Mouse (Mus musculus): ENCODE data around the gene Rhox3h. TPM values are rescaled to one million over a fixed set of nuclear protein-coding genes. Genes with fewer than 3 reads are reported as not detected.
"Not testable (repeated sequence)": the region's sequence is repeated elsewhere in the genome, so short reads cannot be mapped to it uniquely, and the experiment has no call there.

Rhox3h gene
- not detected in 2 replicates for polyA plus RNA-seq (2014; fragmentation: Nextera tagmentation; extraction: Ambion mirVana)

DNA sequence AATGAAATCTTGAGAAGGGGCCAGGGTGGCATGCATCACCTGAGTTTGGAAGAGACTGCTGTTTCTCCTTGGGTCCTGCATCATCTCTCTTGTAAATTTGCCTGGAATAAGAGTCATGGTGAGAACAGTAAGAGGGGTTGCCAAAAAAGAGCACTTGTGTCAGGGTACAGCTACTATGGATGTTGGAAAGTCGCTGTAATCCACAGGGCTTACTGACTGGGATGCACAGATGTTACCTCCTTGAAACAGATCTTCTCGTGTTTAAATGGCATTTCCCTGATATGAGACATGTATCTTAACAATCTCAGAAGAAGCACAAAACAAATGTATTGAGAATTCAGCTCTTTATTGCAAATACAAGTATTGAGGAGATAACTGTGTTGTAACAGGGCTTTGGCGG is at the start of gene Rhox3h:
Rhox3h (minus strand) TSS at position 101 of the 400 bp plus-strand sequence.
- H3K27ac ChIP-seq (ENCODE audit: low read depth); H3K4me2 ChIP-seq; DNase-seq; H3K4me1 ChIP-seq (ENCODE audit: insufficient read depth); H3K4me3 ChIP-seq (ENCODE audit: low read depth, low read length); H3K36me3 ChIP-seq (ENCODE audit: insufficient read depth); ATAC-seq (ENCODE audit: insufficient read depth); H3K27me3 ChIP-seq (ENCODE audit: insufficient read depth, low read length); H3K9ac ChIP-seq; H3K9me3 ChIP-seq (ENCODE audit: low read depth, low read length): not testable (repeated sequence)
- WGBS = 86% methylated on average over 1 of the region's 3 CpGs

DNA sequence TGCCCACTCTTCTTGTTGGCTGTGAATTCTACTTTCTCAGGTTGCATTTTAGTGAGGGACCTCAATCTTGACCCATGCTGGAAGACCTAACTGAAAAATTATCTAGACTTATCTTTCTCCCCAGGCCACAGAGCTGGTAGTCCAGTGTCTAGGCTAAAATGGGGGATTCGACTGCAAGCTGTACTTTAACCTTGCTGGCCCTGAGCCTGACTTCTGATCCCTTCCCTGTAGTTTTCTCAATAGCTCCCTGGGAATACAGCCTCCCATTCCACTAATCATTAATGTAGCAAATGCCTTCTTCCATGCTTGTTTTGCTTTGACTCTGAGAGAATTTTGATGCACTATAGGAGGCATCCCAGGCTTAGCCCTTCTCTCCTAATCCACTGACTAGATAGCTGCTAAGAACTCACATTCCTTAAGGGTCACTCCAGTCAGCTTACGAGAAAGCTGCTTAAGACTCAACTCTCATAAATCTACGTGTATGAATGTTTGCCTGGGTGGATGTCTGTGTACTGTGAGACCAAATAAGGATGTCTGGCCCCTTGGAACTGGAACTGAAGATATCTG is 33.3 kb upstream of the Rhox3h start:
- H3K27me3 ChIP-seq (ENCODE audit: insufficient read depth, low read length) = no peaks in the 10 kb centered on the region
- no peaks in the 10 kb centered on the region for H3K9me3 ChIP-seq (ENCODE audit: low read depth, low read length)
- no peak for ATAC-seq (ENCODE audit: insufficient read depth)
- DNase-seq = peak; percentile 1
- TF ChIP-seq CTCF (IDR thresholded peaks at IDR 0.05; ENCODE audit: low read depth) = no peak
- H3K9ac ChIP-seq = no peak overlapping the region
- H3K27ac ChIP-seq (ENCODE audit: low read depth) = no peak overlapping the region
- no peaks in the 10 kb centered on the region for H3K4me1 ChIP-seq (ENCODE audit: insufficient read depth)
- no peak overlapping the region for H3K4me3 ChIP-seq (ENCODE audit: low read depth, low read length)
- 53% methylated on average over 3 of the region's 3 CpGs for WGBS
- H3K36me3 ChIP-seq (ENCODE audit: insufficient read depth) = no peaks in the 10 kb centered on the region
- no peak overlapping the region for H3K4me2 ChIP-seq

DNA sequence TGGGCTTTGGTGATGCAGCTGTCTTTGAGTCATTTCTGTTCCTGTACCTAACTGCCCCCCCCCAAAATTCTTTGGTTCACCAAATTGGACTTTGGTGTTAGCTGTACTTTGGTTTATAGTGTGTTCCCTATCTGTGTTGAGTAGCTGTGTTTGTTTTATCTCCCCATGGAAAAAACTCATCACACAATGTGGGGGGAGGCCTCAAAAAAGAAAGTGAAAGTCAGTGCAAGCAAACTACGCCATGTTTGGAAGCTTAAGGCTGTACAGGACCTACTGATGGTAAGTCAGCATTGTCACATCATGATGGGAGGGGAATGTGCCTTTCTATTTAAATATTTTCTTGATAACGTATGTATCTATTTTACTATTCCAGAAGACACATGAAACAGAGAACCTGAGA is 23.7 kb upstream of the Rhox3h start:
- no peaks in the 10 kb centered on the region for H3K36me3 ChIP-seq (ENCODE audit: insufficient read depth)
- 71% methylated on average over 2 of the region's 2 CpGs for WGBS
- H3K4me3 ChIP-seq (ENCODE audit: low read depth, low read length) = no peak overlapping the region
- ATAC-seq (ENCODE audit: insufficient read depth) (no peak), DNase-seq (no peak)
- no peak for TF ChIP-seq CTCF (IDR thresholded peaks at IDR 0.05; ENCODE audit: low read depth)
- H3K4me2 ChIP-seq = no peak overlapping the region
- H3K27ac ChIP-seq (ENCODE audit: low read depth) = no peak overlapping the region
- H3K4me1 ChIP-seq (ENCODE audit: insufficient read depth) = no peaks in the 10 kb centered on the region
- no peak overlapping the region for H3K9ac ChIP-seq
- H3K27me3 ChIP-seq (ENCODE audit: insufficient read depth, low read length) = no peaks in the 10 kb centered on the region
- H3K9me3 ChIP-seq (ENCODE audit: low read depth, low read length) = no peaks in the 10 kb centered on the region

DNA sequence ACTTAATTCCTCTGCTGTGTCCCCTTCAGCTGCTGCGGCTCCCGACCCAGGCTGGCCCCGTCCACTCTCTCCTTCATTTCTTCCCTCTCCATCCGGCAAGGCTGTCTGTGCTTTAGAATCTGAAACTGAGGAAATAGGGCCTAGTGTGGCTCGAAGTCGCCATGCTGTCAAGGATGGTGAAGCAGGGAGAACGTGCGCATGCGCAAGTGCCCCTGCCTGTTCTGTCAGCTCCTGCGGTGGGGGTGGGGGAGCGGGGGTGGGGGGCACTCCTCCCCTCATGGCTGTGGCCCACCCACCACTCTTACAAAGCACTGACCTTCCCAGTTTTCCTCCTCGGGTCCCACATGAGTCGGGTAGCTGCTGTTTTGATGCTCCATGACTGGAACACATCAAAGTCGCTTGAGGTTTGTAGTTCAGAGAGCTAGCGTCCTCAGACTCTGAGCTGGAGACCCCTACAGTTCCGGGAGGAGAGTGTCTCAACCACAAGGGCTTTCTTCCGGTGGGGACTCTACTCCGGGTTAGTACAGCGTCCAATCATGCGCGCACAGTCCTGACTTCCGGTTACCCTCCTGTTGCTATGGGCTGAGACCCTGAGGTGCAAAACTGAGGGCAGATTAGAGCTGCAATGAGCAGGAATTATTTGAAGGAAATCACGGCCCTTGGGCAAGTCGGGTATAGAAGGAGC is 14.6 kb upstream of the Rhox3h start:
- H3K4me2 ChIP-seq = no peak overlapping the region
- H3K36me3 ChIP-seq (ENCODE audit: insufficient read depth) = no peaks in the 10 kb centered on the region
- H3K27ac ChIP-seq (ENCODE audit: low read depth) = no peak overlapping the region
- DNase-seq = no peak
- WGBS = 85% methylated on average over 24 of the region's 24 CpGs
- H3K9ac ChIP-seq = no peak overlapping the region
- no peak for ATAC-seq (ENCODE audit: insufficient read depth)
- no peaks in the 10 kb centered on the region for H3K9me3 ChIP-seq (ENCODE audit: low read depth, low read length)
- H3K4me1 ChIP-seq (ENCODE audit: insufficient read depth) = no peaks in the 10 kb centered on the region
- no peak for TF ChIP-seq CTCF (IDR thresholded peaks at IDR 0.05; ENCODE audit: low read depth)
- H3K27me3 ChIP-seq (ENCODE audit: insufficient read depth, low read length) = no peaks in the 10 kb centered on the region
- no peak overlapping the region for H3K4me3 ChIP-seq (ENCODE audit: low read depth, low read length)

DNA sequence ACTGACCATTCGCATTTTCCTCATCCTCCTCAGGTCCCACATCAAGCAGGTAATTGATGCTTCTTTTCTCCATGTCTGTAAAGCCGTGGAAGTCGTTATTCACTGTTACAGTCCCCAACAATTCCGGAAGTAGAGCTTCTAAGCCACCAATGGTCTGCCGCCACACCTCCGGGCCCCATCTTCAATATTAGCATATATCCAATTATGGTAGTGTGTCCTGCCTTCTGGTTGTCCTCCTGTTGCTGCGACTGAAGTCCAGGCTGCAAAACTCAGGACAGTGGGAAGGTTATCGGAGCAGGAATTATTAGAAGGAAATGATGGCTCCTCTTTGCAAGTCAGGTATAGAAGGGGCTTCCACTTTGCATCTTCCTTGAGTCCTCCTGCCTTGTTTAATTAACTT is 4.6 kb upstream of the Rhox3h start, which contains the start of gene Rhox2h:
Rhox2h (minus strand) TSS at position 101 of the 400 bp plus-strand sequence.
- H3K36me3 ChIP-seq (ENCODE audit: insufficient read depth); H3K9ac ChIP-seq; DNase-seq; H3K9me3 ChIP-seq (ENCODE audit: low read depth, low read length); H3K27me3 ChIP-seq (ENCODE audit: insufficient read depth, low read length); H3K4me2 ChIP-seq; ATAC-seq (ENCODE audit: insufficient read depth); H3K27ac ChIP-seq (ENCODE audit: low read depth); H3K4me3 ChIP-seq (ENCODE audit: low read depth, low read length); H3K4me1 ChIP-seq (ENCODE audit: insufficient read depth): not testable (repeated sequence)
- WGBS = 86% methylated on average over 8 of the region's 8 CpGs

DNA sequence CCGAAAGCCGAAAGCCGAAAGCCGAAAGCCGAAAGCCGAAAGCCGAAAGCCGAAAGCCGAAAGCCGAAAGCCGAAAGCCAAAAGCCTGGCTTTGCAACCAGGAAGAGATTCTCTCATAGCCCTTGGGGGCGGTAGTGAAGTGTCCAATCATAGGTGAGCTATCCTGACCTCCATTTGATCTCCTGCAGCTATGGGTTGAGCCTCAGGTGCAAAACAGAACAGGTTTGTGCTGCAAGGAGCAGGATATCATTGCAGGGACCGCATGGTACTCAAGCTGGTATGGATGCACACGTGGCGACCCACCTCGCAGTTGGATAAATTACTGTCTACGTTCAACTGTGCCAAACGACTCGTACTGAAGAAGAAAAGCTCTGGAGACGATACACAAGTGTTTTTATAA is 17.3 kb downstream of the Rhox3h start, which contains the start of gene Rhox4g:
Rhox4g (minus strand) TSS at position 101 of the 400 bp plus-strand sequence.
- H3K9ac ChIP-seq; ATAC-seq (ENCODE audit: insufficient read depth); H3K27ac ChIP-seq (ENCODE audit: low read depth); H3K4me3 ChIP-seq (ENCODE audit: low read depth, low read length); DNase-seq; H3K9me3 ChIP-seq (ENCODE audit: low read depth, low read length); H3K27me3 ChIP-seq (ENCODE audit: insufficient read depth, low read length); H3K4me2 ChIP-seq; H3K4me1 ChIP-seq (ENCODE audit: insufficient read depth); H3K36me3 ChIP-seq (ENCODE audit: insufficient read depth): not testable (repeated sequence)
- WGBS = 91% methylated on average over 16 of the region's 20 CpGs

DNA sequence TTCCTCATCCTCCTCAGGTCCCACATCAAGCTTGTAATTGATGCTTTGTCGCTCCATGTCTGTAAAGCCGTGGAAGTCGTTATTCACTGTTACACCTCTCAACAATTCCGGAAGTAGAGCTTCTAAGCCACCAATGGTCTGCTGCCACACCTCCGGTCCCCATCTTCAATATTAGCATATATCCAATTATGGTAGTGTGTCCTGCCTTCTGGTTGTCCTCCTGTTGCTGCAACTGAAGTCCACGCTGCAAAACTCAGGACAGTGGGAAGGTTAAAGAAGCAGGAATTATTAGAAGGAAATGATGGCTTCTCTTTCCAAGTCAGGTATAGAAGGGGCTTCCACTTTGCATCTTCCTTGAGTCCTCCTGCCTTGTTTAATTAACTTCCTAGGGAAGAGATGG is 25.2 kb downstream of the Rhox3h start, which contains the start of gene Rhox2g:
Rhox2g (minus strand) TSS at position 101 of the 400 bp plus-strand sequence.
- not testable (repeated sequence) for H3K4me2 ChIP-seq; H3K9ac ChIP-seq; H3K36me3 ChIP-seq (ENCODE audit: insufficient read depth); H3K9me3 ChIP-seq (ENCODE audit: low read depth, low read length); H3K4me3 ChIP-seq (ENCODE audit: low read depth, low read length); ATAC-seq (ENCODE audit: insufficient read depth); H3K27ac ChIP-seq (ENCODE audit: low read depth); H3K27me3 ChIP-seq (ENCODE audit: insufficient read depth, low read length); DNase-seq; H3K4me1 ChIP-seq (ENCODE audit: insufficient read depth)
- WGBS = 87% methylated on average over 6 of the region's 6 CpGs

DNA sequence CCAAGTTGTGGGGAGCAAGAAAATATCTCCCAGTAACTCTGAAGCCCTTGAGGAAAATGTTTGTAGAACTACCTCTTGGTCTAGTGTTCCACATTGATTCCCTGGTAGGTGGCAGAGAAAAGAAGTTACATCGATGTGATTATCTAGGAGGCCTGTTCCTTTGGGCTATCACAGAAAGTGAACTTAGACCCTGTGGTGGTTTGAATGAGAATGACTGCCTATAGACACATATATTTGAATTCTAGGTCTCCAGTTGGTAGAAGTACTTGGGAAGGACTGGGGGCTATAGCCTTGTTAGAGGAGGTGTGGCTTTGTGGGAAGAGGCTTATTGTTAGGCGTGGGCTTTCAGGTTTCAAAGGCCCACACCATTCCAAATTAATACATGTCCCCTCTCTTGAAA is 40.1 kb downstream of the Rhox3h start, which contains the start of gene Rhox3g:
Rhox3g (minus strand) TSS at position 101 of the 400 bp plus-strand sequence.
- not testable (repeated sequence) for ATAC-seq (ENCODE audit: insufficient read depth); H3K4me2 ChIP-seq; H3K27me3 ChIP-seq (ENCODE audit: insufficient read depth, low read length); H3K9me3 ChIP-seq (ENCODE audit: low read depth, low read length); H3K36me3 ChIP-seq (ENCODE audit: insufficient read depth); H3K4me1 ChIP-seq (ENCODE audit: insufficient read depth); DNase-seq; H3K27ac ChIP-seq (ENCODE audit: low read depth); H3K4me3 ChIP-seq (ENCODE audit: low read depth, low read length); H3K9ac ChIP-seq
- 84% methylated on average over 2 of the region's 2 CpGs for WGBS
